Mouse (Mus musculus) layer of hippocampus, postnatal 36 days (tissue): ENCODE measurements around the gene Ccnb2. TPM values are rescaled to one million over a fixed set of nuclear protein-coding genes. Genes with fewer than 3 reads are reported as not detected.

ENCODE experiments used
- DNase-seq, 2 experiments: peaks; one replicate each; pipeline ENCODE4 v3.0.0; 2022
- microRNA-seq, 2 experiments: library from miRNA; unstranded; fragments of <30 nt; microRNA quantifications; one replicate each; pipeline ENCODE4 v1.2.0; 2021
- total RNA-seq, 2 experiments: library from RNA; stranded (reverse); gene quantifications; 2 replicates each; pipeline ENCODE4 v1.2.3; 2021

The Ccnb2 gene
- total RNA-seq, 2 experiments from 2014 or later, result 1.3 to 2.1 TPM

GRCm38 (mm10) chr9:70383750-70384149 lies 37.6 kb downstream of the Ccnb2 start:
- DNase-seq, result no peak

GRCm38 (mm10) chr9:70382091-70382490 lies 39.3 kb downstream of the Ccnb2 start:
- no peak for DNase-seq

- DNase-seq, result no peak
Observed at GRCm38 (mm10) chr9:70379502-70380467, 41.6 kb downstream of the Ccnb2 start.

- DNase-seq, result no peak
Observed at GRCm38 (mm10) chr9:70371638-70372037, 49.7 kb downstream of the Ccnb2 start.

- no peak for DNase-seq
Observed at GRCm38 (mm10) chr9:70366898-70367297, 54.4 kb downstream of the Ccnb2 start.

GRCm38 (mm10) chr9:70365915-70366314 lies 55.4 kb downstream of the Ccnb2 start:
- no peak for DNase-seq

- DNase-seq, result no peak
Observed at GRCm38 (mm10) chr9:70364741-70365140, 56.6 kb downstream of the Ccnb2 start.

GRCm38 (mm10) chr9:70359402-70360131 lies 61.8 kb downstream of the Ccnb2 start:
- peak in 1 of 2 experiments; percentile 24 for DNase-seq

Small RNA genes within 50 kb of the gene (microRNA-seq; reads per million reads assigned to microRNA genes)
- 0.21 to 0.60 reads per million in 2 experiments for gene Mir5626

Other genes with a start within 250 kb of the Ccnb2 start
- 1 to 10 TPM; 8.0 to 8.1 TPM for gene Myo1e, start 214.2 kb downstream of the Ccnb2 start, total RNA-seq
- gene Rnf111, start 82.2 kb upstream of the Ccnb2 start, total RNA-seq, result 10 to 100 TPM; 41.6 to 43.8 TPM
- 10 to 100 TPM; 52.0 to 57.4 TPM for gene Sltm, start 121.2 kb upstream of the Ccnb2 start, total RNA-seq
- 1 to 10 TPM in 1 of 2 experiments, under 1 TPM in 1; 0.62 to 1.2 TPM for gene Gm10642, start 234.7 kb upstream of the Ccnb2 start, total RNA-seq
- 10 to 100 TPM; 33.9 to 35.3 TPM for gene Mindy2, start 235.6 kb upstream of the Ccnb2 start, total RNA-seq